Mouse (Mus musculus): ENCODE results near the gene Rabgap1l.

Gene Rabgap1l

DNA sequence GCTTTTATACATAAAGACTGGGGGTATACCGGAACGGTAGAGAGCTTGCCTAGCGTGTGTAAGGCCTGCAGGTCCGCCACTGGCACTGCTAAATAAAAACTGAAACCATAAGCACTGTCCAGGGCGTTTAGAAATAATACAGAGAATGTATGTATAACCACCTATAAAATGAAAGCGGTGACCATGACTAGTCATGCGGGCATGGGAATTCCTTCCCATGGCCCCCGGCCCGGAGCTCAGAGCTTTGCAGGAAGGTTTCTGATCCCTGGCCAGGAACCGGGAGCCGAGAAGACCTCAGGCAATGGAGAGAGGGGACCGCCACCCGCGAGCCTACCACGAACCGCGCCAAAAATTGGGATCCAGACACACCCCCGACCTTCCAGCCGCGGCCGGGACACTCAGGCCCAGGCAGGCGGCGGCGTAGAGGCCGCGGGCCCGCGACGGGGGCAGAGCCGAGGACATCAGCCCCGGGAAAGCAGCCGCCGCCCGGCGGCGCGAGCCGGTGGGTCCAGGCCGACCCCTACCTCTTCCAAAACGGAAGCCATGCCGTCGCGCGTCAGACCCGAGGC lies 580.8 kb downstream of the Rabgap1l start:
- DNase-seq (ENCODE audit: extremely low read depth, insufficient read length, low spot score): no peak

DNA sequence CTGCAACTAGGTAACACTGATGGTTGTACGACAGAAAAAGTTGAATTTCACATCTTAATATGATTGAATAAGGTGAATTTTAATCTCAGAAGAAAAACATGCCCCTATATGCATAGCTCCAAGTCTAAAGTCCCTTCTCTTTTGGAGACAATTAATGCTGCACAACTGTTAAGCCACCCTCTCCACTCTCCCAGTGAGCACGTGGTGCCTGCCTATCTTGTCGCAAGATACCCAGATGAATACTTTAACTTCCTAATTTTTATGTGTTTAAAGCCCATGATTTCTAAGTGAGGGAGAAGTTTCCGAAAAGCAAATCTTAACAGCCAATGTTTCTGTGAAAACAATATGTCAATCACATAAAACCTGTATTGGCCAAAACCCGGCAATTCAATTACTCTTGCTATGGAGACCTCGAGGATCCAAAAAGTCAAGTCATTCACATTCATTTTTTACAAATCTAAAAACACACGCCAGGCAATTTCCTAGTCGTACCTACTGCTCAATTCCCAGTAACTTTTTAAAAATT lies 581.4 kb downstream of the Rabgap1l start:
- no peak for DNase-seq (ENCODE audit: extremely low read depth, insufficient read length, low spot score)

DNA sequence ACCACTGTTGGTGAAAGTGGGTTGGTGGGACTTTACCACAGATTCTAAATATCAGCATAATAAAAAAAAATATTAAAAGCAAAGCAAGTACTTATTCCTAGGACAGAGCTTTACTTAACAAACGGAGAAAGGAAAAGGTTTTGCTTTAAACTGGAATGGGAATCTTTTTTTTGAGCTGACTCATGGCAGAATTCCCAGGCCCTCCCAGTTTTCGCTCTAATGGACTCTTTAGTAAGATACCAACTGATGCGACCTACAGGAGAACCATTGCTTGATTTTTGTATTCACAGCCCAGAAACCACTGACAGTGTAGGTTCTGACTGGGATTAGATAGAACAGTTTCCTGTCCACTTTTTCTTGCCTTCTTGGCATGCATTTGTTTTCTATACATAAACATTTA lies 582.4 kb downstream of the Rabgap1l start:
- DNase-seq (ENCODE audit: extremely low read depth, insufficient read length, low spot score): no peak

DNA sequence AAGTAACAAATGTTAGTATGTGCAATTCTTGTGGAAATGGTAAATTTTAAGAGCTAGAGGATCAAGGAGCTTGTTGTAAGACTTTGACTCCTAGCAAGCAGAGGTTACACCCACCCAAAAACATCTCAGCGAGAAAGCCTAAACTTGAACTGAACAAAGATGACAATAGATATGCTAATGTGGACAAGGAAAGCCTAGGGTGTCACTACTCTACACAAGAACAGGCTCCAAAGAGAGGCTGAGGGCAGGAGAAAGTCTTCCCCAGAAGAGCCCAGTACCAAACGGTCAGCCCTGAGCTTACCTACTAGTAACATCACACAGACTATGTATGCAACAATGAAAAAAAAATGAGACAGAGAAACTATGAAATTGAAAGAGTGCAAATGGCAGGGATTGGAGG lies 583.2 kb downstream of the Rabgap1l start:
- no peak for DNase-seq (ENCODE audit: extremely low read depth, insufficient read length, low spot score)

DNA sequence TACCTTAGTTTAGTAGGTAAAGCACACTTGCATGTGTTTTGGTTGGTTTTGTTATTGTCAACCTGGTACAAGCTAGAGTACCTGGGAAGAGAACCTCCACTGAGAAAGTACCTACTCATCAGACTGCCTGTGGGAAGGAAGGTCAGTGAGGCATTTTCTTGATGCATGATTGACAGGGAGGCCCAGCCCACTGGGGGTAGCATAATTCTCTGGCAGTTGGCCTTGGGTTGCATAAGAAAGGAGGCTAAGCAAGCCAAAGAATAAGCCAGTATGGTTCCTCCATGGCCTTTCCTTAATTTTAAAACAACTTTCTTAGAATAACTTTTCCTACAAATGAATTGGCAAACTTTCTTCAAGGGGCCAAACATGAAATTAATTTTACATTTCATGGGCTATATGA lies 587.5 kb downstream of the Rabgap1l start:
- DNase-seq (ENCODE audit: extremely low read depth, insufficient read length, low spot score): no peak

DNA sequence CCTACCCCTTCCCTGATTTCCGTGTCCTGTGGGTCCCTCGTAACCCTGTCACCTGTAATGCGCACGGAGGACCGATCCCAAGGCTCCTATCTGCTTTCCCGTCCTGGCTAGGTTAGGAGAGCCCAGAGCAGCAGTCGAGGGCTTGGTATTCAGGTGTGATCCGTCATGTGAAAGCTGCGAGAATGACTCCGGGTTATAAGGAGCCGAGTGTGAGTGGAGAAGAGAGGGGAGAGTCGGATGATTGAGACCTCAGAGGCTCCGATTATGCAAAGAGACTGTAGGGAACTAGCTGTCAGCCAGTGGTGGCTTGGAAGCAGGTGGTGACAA lies 597.7 kb downstream of the Rabgap1l start:
- no peak for DNase-seq (ENCODE audit: extremely low read depth, insufficient read length, low spot score)

DNA sequence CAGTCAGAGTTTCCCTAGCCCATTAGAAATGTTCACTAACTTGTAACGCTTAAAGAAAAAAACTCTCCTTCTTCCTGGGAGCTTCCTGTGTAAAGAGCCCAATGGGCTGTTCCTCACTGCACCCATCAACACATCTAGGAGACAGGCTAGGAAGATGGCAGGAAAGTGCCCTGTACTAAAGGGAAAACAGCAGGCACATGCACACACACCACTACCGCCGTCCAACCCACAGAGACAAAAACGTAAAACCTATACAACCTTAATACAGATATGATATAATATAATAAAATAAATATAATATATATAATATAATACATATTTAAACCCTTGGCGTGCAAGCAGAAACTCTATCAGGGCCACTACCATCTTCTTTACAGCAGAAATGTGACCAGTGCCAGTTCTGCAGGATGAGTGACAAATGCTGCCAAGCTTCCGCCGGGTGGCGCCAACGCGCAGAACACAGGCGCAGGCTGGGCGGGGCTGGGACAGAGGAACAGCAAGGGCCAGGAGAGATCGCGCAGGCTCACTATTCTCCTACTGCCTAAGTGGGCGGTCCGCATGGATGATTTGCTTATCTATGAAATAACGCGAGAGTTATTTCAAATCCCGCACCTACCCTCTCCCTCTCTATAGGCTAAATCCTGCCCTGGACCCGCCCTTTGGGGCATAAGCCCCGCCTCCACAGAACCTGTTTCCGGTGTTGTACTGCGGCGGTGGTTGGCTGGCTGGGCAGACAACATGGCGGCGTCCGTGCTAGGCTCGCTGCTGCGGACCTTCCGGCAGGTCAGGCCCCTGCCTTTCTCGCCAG lies 598.3 kb downstream of the Rabgap1l start, which contains the start of gene Mrps14:
TSS of gene Mrps14 (plus strand) at position 687 of the 808 bp plus-strand sequence.
- peak; percentile 97 for DNase-seq (ENCODE audit: extremely low read depth, insufficient read length, low spot score)

DNA sequence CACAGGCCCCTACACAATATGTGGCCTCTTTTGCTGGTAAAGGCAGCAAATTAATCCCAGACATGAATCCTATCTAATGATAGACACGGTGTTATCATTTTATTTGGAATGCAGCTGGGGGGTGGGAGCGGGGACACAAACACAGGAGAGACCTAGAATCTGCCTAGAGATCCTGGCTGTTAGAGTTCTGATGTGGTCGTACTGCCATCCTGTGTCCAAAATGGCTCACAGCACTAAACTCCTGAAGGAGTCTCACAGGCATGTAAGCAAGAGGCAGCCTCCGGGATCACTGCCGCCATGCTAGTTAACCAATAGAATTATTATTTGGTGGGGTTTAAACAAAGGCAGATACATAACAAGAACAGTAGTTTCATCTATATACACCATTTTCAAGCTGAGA lies 608.5 kb downstream of the Rabgap1l start:
- no peak for DNase-seq (ENCODE audit: extremely low read depth, insufficient read length, low spot score)

DNA sequence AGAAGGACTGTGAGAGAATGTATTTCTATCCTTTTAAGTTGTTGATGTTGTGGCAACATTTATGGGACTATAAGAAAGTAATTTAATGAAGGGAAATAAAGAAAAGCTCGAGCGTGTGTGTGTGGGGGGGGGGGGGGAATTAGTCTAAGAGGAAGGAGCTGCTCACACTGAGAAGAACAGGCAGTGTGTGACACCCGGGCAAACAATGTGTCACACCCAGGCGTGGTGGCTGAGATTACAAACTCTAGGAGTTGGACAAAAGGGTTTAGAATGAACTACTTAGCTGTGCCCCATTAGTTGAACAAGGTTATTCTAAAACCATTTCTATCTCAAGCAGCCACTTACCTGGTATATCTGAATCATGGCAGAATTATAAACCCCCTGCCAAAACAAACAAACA lies 611.8 kb downstream of the Rabgap1l start:
- no peak for DNase-seq (ENCODE audit: extremely low read depth, insufficient read length, low spot score)

DNA sequence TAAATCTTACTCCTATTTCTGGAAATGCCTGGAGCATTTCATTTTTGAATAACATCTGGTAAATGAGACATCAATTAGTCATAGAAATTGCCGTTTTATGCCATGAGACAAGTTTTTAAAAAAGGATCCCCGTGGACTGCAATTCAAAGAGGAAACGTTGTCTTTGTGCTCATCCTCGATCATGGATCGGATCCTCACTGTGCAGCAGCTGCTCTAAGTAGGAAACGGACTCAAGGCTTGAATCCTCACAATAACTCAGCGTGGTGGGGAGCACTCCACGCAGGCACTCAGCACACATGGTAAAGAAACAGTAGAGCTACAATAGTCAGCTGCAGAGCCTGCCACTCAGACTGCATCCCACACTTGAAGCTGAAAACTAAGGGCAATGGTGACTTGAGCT lies 616.1 kb downstream of the Rabgap1l start:
- no peak for DNase-seq (ENCODE audit: extremely low read depth, insufficient read length, low spot score)
